ENCODE assay signal across 15 mouse cellular contexts in the genomic region with DNA sequence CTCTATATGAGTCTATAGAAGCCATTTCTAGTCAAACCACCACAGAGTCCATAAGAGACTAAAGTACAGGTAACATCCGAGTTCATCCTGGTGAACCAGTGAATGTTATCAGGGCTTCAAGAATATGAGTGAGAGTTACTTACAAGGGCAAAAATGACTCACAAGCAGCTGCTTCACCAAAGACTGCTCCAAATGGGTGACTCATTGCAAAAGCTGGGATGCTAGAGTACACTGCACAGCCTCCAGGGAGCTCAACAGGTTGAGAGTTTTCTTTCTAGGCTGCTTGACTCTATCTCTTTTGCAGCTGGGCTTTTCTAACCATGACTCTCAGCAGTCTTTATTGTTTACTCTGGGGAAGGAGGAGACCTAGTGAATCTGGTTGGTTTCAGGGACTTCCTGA.
"Had no signal": no experiment of that assay in that cellular context is flagged by ENCODE, and none has a peak within 500 bp of the region (broad histone marks: within the 10 kb centered on the region; RNA-seq: fewer than 3 reads in every experiment).

No protein-coding gene starts in this region.

- H3K9ac ChIP-seq: liver, embryonic 15.5 days; neural tube, embryonic 12.5 days had no signal

- H3K9me3 ChIP-seq: limb, embryonic 10.5 days; liver, embryonic 15.5 days; midbrain, embryonic 10.5 days; neural tube, embryonic 12.5 days had no signal

- DNase-seq: kidney, postnatal 14 days; lung, adult 2 months; lung, postnatal 10 days; lung, postnatal 4 days; midbrain, embryonic 14.5 days; retina, postnatal 1 day; right cerebral cortex, postnatal 14 days; thymus, postnatal 4 days had no signal

- H3K4me3 ChIP-seq: left cerebral cortex, adult 2 months; limb, embryonic 10.5 days; liver, embryonic 15.5 days; midbrain, embryonic 10.5 days; neural tube, embryonic 12.5 days had no signal

- H3K4me1 ChIP-seq: liver, embryonic 15.5 days; midbrain, embryonic 10.5 days; neural tube, embryonic 12.5 days had no signal

- H3K27ac ChIP-seq: left cerebral cortex, adult 2 months; limb, embryonic 10.5 days; liver, embryonic 15.5 days; midbrain, embryonic 10.5 days; neural tube, embryonic 12.5 days; stomach, postnatal 0 days had no signal

- H3K4me2 ChIP-seq: liver, embryonic 11.5 days; liver, embryonic 15.5 days; neural tube, embryonic 12.5 days had no signal

- H3K27me3 ChIP-seq: liver, embryonic 15.5 days; neural tube, embryonic 12.5 days had no signal

- H3K36me3 ChIP-seq: limb, embryonic 10.5 days; liver, embryonic 15.5 days; midbrain, embryonic 10.5 days; neural tube, embryonic 12.5 days had no signal
